In genomic region chr1:180904039-180904814, GRCm38 (mm10) we compare ENCODE assay signal across 8 mouse cellular contexts. TPM values are rescaled to one million over a fixed set of nuclear protein-coding genes. Genes with fewer than 3 reads are reported as not detected.
A peak's percentile ranks its signal among the peaks of the same experiment; 100 is the strongest.
DNase-seq lines count a peak whose midpoint lies in the region; ATAC-seq and TF ChIP-seq lines count a peak whose summit lies in the region.

Pycr2 (plus strand) TSS chr1:180904293.

- under 1% methylated on average over 52 of the region's 52 CpGs for WGBS in cerebellum, adult 2 months
- 1% methylated on average over 52 of the region's 52 CpGs for WGBS in forebrain, postnatal 0 days
- WGBS in lung, embryonic 16.5 days, result under 1% methylated on average over 49 of the region's 52 CpGs

- DNase-seq in MEL (ENCODE audit: low read depth, low spot score), result peak; percentile 98
- peak; percentile 93 to 94 for DNase-seq in cerebellum, adult 2 months
- DNase-seq in forebrain, postnatal 0 days, result peak; percentile 97
- peak; percentile 96 for DNase-seq in heart, postnatal 4 days
- DNase-seq in layer of hippocampus, adult 9-10 months (ENCODE audit: low spot score), result peak; percentile 89
- peak; percentile 84 for DNase-seq in ovary, postnatal 10 days (ENCODE audit: low spot score)
- peak; percentile 92 to 93 for DNase-seq in thymus, postnatal 10 days (ENCODE audit: low spot score in 2 of 2)

- TF ChIP-seq EP300 in MEL (IDR thresholded peaks at IDR 0.05; ENCODE audit: low read depth in 1 of 2, low read length in 2 of 2), result 0 out of 4 replicates have a peak, but pooled peaks of 1 of the 2 experiments have one; percentile 44

- H3K27ac ChIP-seq in MEL (ENCODE audit: control insufficient read depth, low read depth, low read length), result peak within 1 kb of the TSS; percentile 95
- 0 out of 2 replicates have a peak within 1 kb of the TSS, but pooled peaks have one; percentile 3 for H3K27ac ChIP-seq in cerebellum, adult 2 months (ENCODE audit: insufficient read depth, low read length)
- peak within 1 kb of the TSS; percentile 89 for H3K27ac ChIP-seq in forebrain, postnatal 0 days (ENCODE audit: low read depth, low read length)
- peak within 1 kb of the TSS; percentile 59 for H3K27ac ChIP-seq in lung, embryonic 16.5 days (ENCODE audit: low read length)

- H3K4me1 ChIP-seq in MEL (ENCODE audit: control insufficient read depth in 1 of 2, insufficient read depth in 2 of 2, low read length in 2 of 2), result peaks cover 2 to 32% of the 10 kb centered on the region in 2 experiments
- peaks cover 11% of the 10 kb centered on the region; the same call in 1 of the 2 replicates for H3K4me1 ChIP-seq in cerebellum, adult 2 months (ENCODE audit: control insufficient read depth, insufficient read depth, low read length)
- peaks cover 11% of the 10 kb centered on the region for H3K4me1 ChIP-seq in forebrain, postnatal 0 days (ENCODE audit: insufficient read depth)
- peaks cover 12% of the 10 kb centered on the region for H3K4me1 ChIP-seq in lung, embryonic 16.5 days (replicated peaks; ENCODE audit: control insufficient read depth, insufficient read depth, low read length)

- H3K4me2 ChIP-seq in forebrain, postnatal 0 days (ENCODE audit: low read depth), result peak within 1 kb of the TSS; percentile 85
- peak within 1 kb of the TSS; percentile 70 for H3K4me2 ChIP-seq in lung, embryonic 16.5 days (ENCODE audit: low read depth, low read length)

- peaks cover 23% of the 10 kb centered on the region for H3K79me2 ChIP-seq in MEL (ENCODE audit: control insufficient read depth, insufficient read depth, low read length, poor library complexity)

- peak; percentile 100 for ATAC-seq in forebrain, postnatal 0 days
- ATAC-seq in lung, embryonic 16.5 days (ENCODE audit: low read depth), result peak; percentile 99

- no peak for TF ChIP-seq RAD21 in MEL (IDR thresholded peaks at IDR 0.05; ENCODE audit: low read depth, low read length)

- no peak for TF ChIP-seq CTCF in MEL (IDR thresholded peaks at IDR 0.05 in 2 of 3, conservative IDR thresholded peaks at IDR 0.05 in 1 of 3; ENCODE audit: control insufficient read depth in 1 of 3, insufficient read depth in 1 of 3, low read depth in 2 of 3, low read length in 3 of 3, poor library complexity in 1 of 3, severe bottlenecking in 1 of 3)
- TF ChIP-seq CTCF in cerebellum, adult 2 months (IDR thresholded peaks at IDR 0.05; ENCODE audit: borderline replicate concordance, insufficient read depth, low read depth, low read length), result no peak
- no peak; the same call in 1 of the 2 replicates for TF ChIP-seq CTCF in forebrain, postnatal 0 days (IDR thresholded peaks at IDR 0.05; ENCODE audit: low read depth)

- peak within 1 kb of the TSS; percentile 74 to 98 for H3K4me3 ChIP-seq in MEL (ENCODE audit: control insufficient read depth in 1 of 2, insufficient read depth in 1 of 2, low read depth in 2 of 2, low read length in 2 of 2)
- peak within 1 kb of the TSS; percentile 87 for H3K4me3 ChIP-seq in cerebellum, adult 2 months (replicated peaks; ENCODE audit: insufficient read depth, low read depth, low read length)
- H3K4me3 ChIP-seq in forebrain, postnatal 0 days (ENCODE audit: low read depth, low read length), result peak within 1 kb of the TSS; percentile 90
- H3K4me3 ChIP-seq in lung, embryonic 16.5 days (ENCODE audit: low read length), result peak within 1 kb of the TSS; percentile 77

- no peaks in the 10 kb centered on the region for H3K27me3 ChIP-seq in MEL (ENCODE audit: control insufficient read depth in 1 of 2, insufficient read depth in 2 of 2, low read length in 2 of 2)
- H3K27me3 ChIP-seq in cerebellum, adult 2 months (ENCODE audit: control insufficient read depth, insufficient read depth, low read length), result no peaks in the 10 kb centered on the region
- no peaks in the 10 kb centered on the region; the same call in 1 of the 2 replicates for H3K27me3 ChIP-seq in forebrain, postnatal 0 days (ENCODE audit: insufficient read depth, low read length)
- no peaks in the 10 kb centered on the region for H3K27me3 ChIP-seq in lung, embryonic 16.5 days (ENCODE audit: control insufficient read depth, insufficient read depth, low read depth, low read length)

- H3K9me3 ChIP-seq in MEL (replicated peaks; ENCODE audit: insufficient read depth, low read length), result no peaks in the 10 kb centered on the region
- H3K9me3 ChIP-seq in forebrain, postnatal 0 days (ENCODE audit: low read length), result no peaks in the 10 kb centered on the region
- H3K9me3 ChIP-seq in lung, embryonic 16.5 days (ENCODE audit: control insufficient read depth, low read length), result no peaks in the 10 kb centered on the region

- H3K36me3 ChIP-seq in MEL (ENCODE audit: control insufficient read depth in 1 of 2, insufficient read depth in 2 of 2, low read length in 2 of 2), result peaks cover 0 to 30% of the 10 kb centered on the region in 2 experiments; a peak in 2 of 4 replicates
- peaks cover 30% of the 10 kb centered on the region for H3K36me3 ChIP-seq in forebrain, postnatal 0 days (ENCODE audit: insufficient read depth)
- peaks cover 13% of the 10 kb centered on the region for H3K36me3 ChIP-seq in lung, embryonic 16.5 days (ENCODE audit: control insufficient read depth, insufficient read depth, low read length)

- peak; percentile 71 to 84 for TF ChIP-seq POLR2A in MEL (IDR thresholded peaks at IDR 0.05; ENCODE audit: control insufficient read depth in 1 of 2, insufficient read depth in 1 of 2, low read depth in 1 of 2, low read length in 2 of 2, poor library complexity in 1 of 2)
- peak; percentile 67; the same call in 1 of the 2 replicates for TF ChIP-seq POLR2A in cerebellum, adult 2 months (IDR thresholded peaks at IDR 0.05; ENCODE audit: borderline replicate concordance, insufficient read depth, low read length)

- H3K9ac ChIP-seq in MEL (ENCODE audit: control insufficient read depth, low read depth, low read length, poor library complexity, severe bottlenecking), result peak within 1 kb of the TSS; percentile 93
- H3K9ac ChIP-seq in forebrain, postnatal 0 days, result peak within 1 kb of the TSS; percentile 94
- peak within 1 kb of the TSS; percentile 86 for H3K9ac ChIP-seq in lung, embryonic 16.5 days (ENCODE audit: low read length)

TF ChIP-seq in MEL, 35 proteins besides CTCF, POLR2A, EP300 and RAD21 (continues in another document):
- TF ChIP-seq ZC3H11A (IDR thresholded peaks at IDR 0.05; ENCODE audit: low read depth, low read length), result no peak
- no peak for TF ChIP-seq ZKSCAN1 (IDR thresholded peaks at IDR 0.05; ENCODE audit: low read depth, low read length)
- TF ChIP-seq BHLHE40 (IDR thresholded peaks at IDR 0.05; ENCODE audit: borderline replicate concordance, low read depth, low read length), result no peak
- no peak for TF ChIP-seq GATA1 (IDR thresholded peaks at IDR 0.05; ENCODE audit: low read depth, low read length)
- TF ChIP-seq TCF12 (IDR thresholded peaks at IDR 0.05; ENCODE audit: low read depth, low read length), result no peak
- TF ChIP-seq ZMIZ1 (IDR thresholded peaks at IDR 0.05; ENCODE audit: low read depth, low read length), result peak; percentile 55; the same call in 1 of the 2 replicates
- TF ChIP-seq CHD1 (IDR thresholded peaks at IDR 0.05; ENCODE audit: low read depth, low read length), result no peak
- TF ChIP-seq MYC (IDR thresholded peaks at IDR 0.05; ENCODE audit: low read depth, low read length), result 0 out of 2 replicates have a peak, but pooled peaks have one; percentile 15
- no peak for TF ChIP-seq POLR2AphosphoS2 (IDR thresholded peaks at IDR 0.05; ENCODE audit: low read length)
- TF ChIP-seq MEF2A (IDR thresholded peaks at IDR 0.05; ENCODE audit: extremely low read depth, insufficient replicate concordance, low read depth, low read length, poor library complexity, severe bottlenecking), result no peak
- peak; percentile 81 for TF ChIP-seq NELFE (IDR thresholded peaks at IDR 0.05; ENCODE audit: low read depth, low read length)
- TF ChIP-seq TBP (IDR thresholded peaks at IDR 0.05; ENCODE audit: low read depth, low read length), result peak; percentile 86; the same call in 1 of the 2 replicates
- TF ChIP-seq JUND (IDR thresholded peaks at IDR 0.05; ENCODE audit: low read depth, low read length), result no peak
- peak; percentile 59; the same call in 1 of the 2 replicates for TF ChIP-seq UBTF (IDR thresholded peaks at IDR 0.05; ENCODE audit: borderline replicate concordance, insufficient read depth, low read depth, low read length)
- no peak for TF ChIP-seq TAL1 (IDR thresholded peaks at IDR 0.05; ENCODE audit: low read length)
- no peak for TF ChIP-seq E2F4 (IDR thresholded peaks at IDR 0.05; ENCODE audit: borderline replicate concordance, low read depth, low read length)
- TF ChIP-seq KAT2A (conservative IDR thresholded peaks at IDR 0.05; ENCODE audit: low read depth, low read length), result no peak
- peak; percentile 55; the same call in 1 of the 2 replicates for TF ChIP-seq HCFC1 (IDR thresholded peaks at IDR 0.05; ENCODE audit: low read depth, low read length)
- no peak for TF ChIP-seq MYB (IDR thresholded peaks at IDR 0.05; ENCODE audit: low read depth, low read length)
- TF ChIP-seq ETS1 (IDR thresholded peaks at IDR 0.05; ENCODE audit: low read depth, low read length), result peak; percentile 27; the same call in 1 of the 2 replicates
- TF ChIP-seq SIN3A (IDR thresholded peaks at IDR 0.05; ENCODE audit: low read length), result peak; percentile 25
- TF ChIP-seq RCOR1 (IDR thresholded peaks at IDR 0.05; ENCODE audit: low read depth, low read length), result no peak
- peak; percentile 94 for TF ChIP-seq MAX (IDR thresholded peaks at IDR 0.05; ENCODE audit: low read length)
- TF ChIP-seq NRF1 (IDR thresholded peaks at IDR 0.05; ENCODE audit: insufficient read depth, low read depth, low read length, poor library complexity, severe bottlenecking), result peak; percentile 70
- TF ChIP-seq USF2 (IDR thresholded peaks at IDR 0.05; ENCODE audit: borderline replicate concordance in 1 of 2, insufficient read depth in 1 of 2, low read depth in 1 of 2, low read length in 2 of 2), result peak; percentile 84 to 95
- TF ChIP-seq ZNF384 (IDR thresholded peaks at IDR 0.05; ENCODE audit: low read depth, low read length), result no peak
- peak; percentile 73; the same call in 1 of the 2 replicates for TF ChIP-seq MXI1 (IDR thresholded peaks at IDR 0.05; ENCODE audit: low read depth, low read length)
- TF ChIP-seq SMC3 (IDR thresholded peaks at IDR 0.05; ENCODE audit: low read depth, low read length), result no peak

RNA-seq across cellular contexts. Expression of gene Pycr2, which starts in this region (rescaled TPM):
- total RNA-seq in MEL (2012; rRNA removed), result 128 and 183 TPM in 2 replicates
- 100 to 1,000 TPM in 1 of 2 experiments, not detected in 1; 125 TPM for polyA plus RNA-seq in MEL (2012; ENCODE audit: insufficient read depth in 1 of 2, insufficient read length in 2 of 2, low read depth in 1 of 2, low replicate concordance in 2 of 2, missing spikeins in 1 of 2)
- polyA plus RNA-seq in cerebellum, adult 2 months (2012; rRNA removed), result 40.2 and 46.8 TPM in 2 replicates
- 64.2 and 81.2 TPM in 2 replicates for total RNA-seq in forebrain, postnatal 0 days (2014; rRNA removed)
- 68.4 and 70.5 TPM in 2 replicates for polyA plus RNA-seq in forebrain, postnatal 0 days (2015; fragmentation: Nextera tagmentation; extraction: Ambion mirVana)
- 10 to 100 TPM; 16.1 to 18.8 TPM for total RNA-seq in heart, postnatal 4 days (2021)
- polyA plus RNA-seq in lung, embryonic 16.5 days (2015; fragmentation: Nextera tagmentation; extraction: Ambion mirVana), result 80.7 and 84.3 TPM in 2 replicates

Comparison
In these comparisons a context has a peak if more than half of its experiments do, and no peak if none do; other contexts are left out.
1. Peak in every context shown above with its lines: DNase-seq, ATAC-seq, H3K4me3 ChIP-seq and H3K27ac ChIP-seq.
2. H3K27ac ChIP-seq: peak in every context shown above with its lines; median percentile 95 in MEL; 89 in forebrain, postnatal 0 days; 59 in lung, embryonic 16.5 days; 3 in cerebellum, adult 2 months.